Mouse (Mus musculus): Measurements from ENCODE around the gene Nudt21. TPM values are rescaled to one million over a fixed set of nuclear protein-coding genes. Genes with fewer than 3 reads are reported as not detected.

The Nudt21 gene
- polyA plus RNA-seq, 1 experiment = 112 TPM

GRCm38 (mm10) chr8:94033601-94034000 lies 3.2 kb downstream of the Nudt21 start:
- Histone ChIP-seq H3ac (ENCODE audit: control insufficient read depth, insufficient read length, low read depth) (no peak overlapping the region), H3K36me3 (ENCODE audit: control insufficient read depth, insufficient read depth) (peaks cover 40% of the 10 kb centered on the region), H3K79me2 (ENCODE audit: control insufficient read depth, insufficient read depth) (peaks cover 89% of the 10 kb centered on the region), H3K27me3 (ENCODE audit: control insufficient read depth, insufficient read depth, insufficient read length) (no peaks in the 10 kb centered on the region), H3K4me3 (ENCODE audit: insufficient read depth, poor library complexity, severe bottlenecking) (no peak overlapping the region), H3K79me3 (ENCODE audit: low read depth) (peaks cover 60% of the 10 kb centered on the region)
- TF ChIP-seq USF1 (IDR thresholded peaks at IDR 0.05; ENCODE audit: low read depth) (no peak), CEBPB (IDR thresholded peaks at IDR 0.05; ENCODE audit: low read depth) (no peak), MAX (IDR thresholded peaks at IDR 0.05) (no peak), FOSL1 (IDR thresholded peaks at IDR 0.05; ENCODE audit: insufficient read depth, low read length, poor library complexity, severe bottlenecking) (no peak), MYOD1 (IDR thresholded peaks at IDR 0.05; ENCODE audit: control insufficient read depth, insufficient read length, low read depth) (no peak), CTCF (IDR thresholded peaks at IDR 0.05; ENCODE audit: control insufficient read depth, insufficient read depth, insufficient read length) (no peak), MYOG (IDR thresholded peaks at IDR 0.05; ENCODE audit: control insufficient read depth, extremely low read depth, insufficient read length) (no peak)

- H3K79me2 ChIP-seq (ENCODE audit: control insufficient read depth, insufficient read depth) = peaks cover 54% of the 10 kb centered on the region
- H3K27me3 ChIP-seq (ENCODE audit: control insufficient read depth, insufficient read depth, insufficient read length) = no peaks in the 10 kb centered on the region
- H3ac ChIP-seq (ENCODE audit: control insufficient read depth, insufficient read length, low read depth) = no peak overlapping the region
- TF ChIP-seq FOSL1 (IDR thresholded peaks at IDR 0.05; ENCODE audit: insufficient read depth, low read length, poor library complexity, severe bottlenecking) = no peak
- no peak for TF ChIP-seq USF1 (IDR thresholded peaks at IDR 0.05; ENCODE audit: low read depth)
- TF ChIP-seq MYOG (IDR thresholded peaks at IDR 0.05; ENCODE audit: control insufficient read depth, extremely low read depth, insufficient read length) = no peak
- TF ChIP-seq MAX (IDR thresholded peaks at IDR 0.05) = no peak
- no peak for TF ChIP-seq MYOD1 (IDR thresholded peaks at IDR 0.05; ENCODE audit: control insufficient read depth, insufficient read length, low read depth)
- no peak for TF ChIP-seq CEBPB (IDR thresholded peaks at IDR 0.05; ENCODE audit: low read depth)
- TF ChIP-seq CTCF (IDR thresholded peaks at IDR 0.05; ENCODE audit: control insufficient read depth, insufficient read depth, insufficient read length) = no peak
- no peak overlapping the region for H3K4me3 ChIP-seq (ENCODE audit: insufficient read depth, poor library complexity, severe bottlenecking)
- H3K36me3 ChIP-seq (ENCODE audit: control insufficient read depth, insufficient read depth) = peaks cover 77% of the 10 kb centered on the region
- peaks cover 39% of the 10 kb centered on the region for H3K79me3 ChIP-seq (ENCODE audit: low read depth)
Measured at GRCm38 (mm10) chr8:94029701-94030100, 7.1 kb downstream of the Nudt21 start.

GRCm38 (mm10) chr8:94023916-94024315 lies 12.9 kb downstream of the Nudt21 start:
- H3K36me3 ChIP-seq (ENCODE audit: control insufficient read depth, insufficient read depth) = peaks cover 79% of the 10 kb centered on the region

GRCm38 (mm10) chr8:94013026-94013612 lies 23.7 kb downstream of the Nudt21 start:
- H3K4me3 ChIP-seq (ENCODE audit: insufficient read depth, poor library complexity, severe bottlenecking) = peak overlapping the region; percentile 74
- TF ChIP-seq CEBPB (IDR thresholded peaks at IDR 0.05; ENCODE audit: low read depth) = no peak
- TF ChIP-seq MAX (IDR thresholded peaks at IDR 0.05) = no peak
- no peak for TF ChIP-seq MYOG (IDR thresholded peaks at IDR 0.05; ENCODE audit: control insufficient read depth, extremely low read depth, insufficient read length)
- no peak for TF ChIP-seq FOSL1 (IDR thresholded peaks at IDR 0.05; ENCODE audit: insufficient read depth, low read length, poor library complexity, severe bottlenecking)
- no peaks in the 10 kb centered on the region for H3K27me3 ChIP-seq (ENCODE audit: control insufficient read depth, insufficient read depth, insufficient read length)
- H3K36me3 ChIP-seq (ENCODE audit: control insufficient read depth, insufficient read depth) = no peaks in the 10 kb centered on the region
- H3ac ChIP-seq (ENCODE audit: control insufficient read depth, insufficient read length, low read depth) = peak overlapping the region; percentile 90
- H3K79me3 ChIP-seq (ENCODE audit: low read depth) = peaks cover 35% of the 10 kb centered on the region
- peaks cover 38% of the 10 kb centered on the region for H3K79me2 ChIP-seq (ENCODE audit: control insufficient read depth, insufficient read depth)

More at GRCm38 (mm10) chr8:94023916-94024315, 12.9 kb downstream of the Nudt21 start:
- H3K79me2 ChIP-seq (ENCODE audit: control insufficient read depth, insufficient read depth) = no peaks in the 10 kb centered on the region
- TF ChIP-seq MAX (IDR thresholded peaks at IDR 0.05) (no peak), FOSL1 (IDR thresholded peaks at IDR 0.05; ENCODE audit: insufficient read depth, low read length, poor library complexity, severe bottlenecking) (no peak), MYOD1 (IDR thresholded peaks at IDR 0.05; ENCODE audit: control insufficient read depth, insufficient read length, low read depth) (no peak), CEBPB (IDR thresholded peaks at IDR 0.05; ENCODE audit: low read depth) (no peak), CTCF (IDR thresholded peaks at IDR 0.05; ENCODE audit: control insufficient read depth, insufficient read depth, insufficient read length) (no peak), USF1 (IDR thresholded peaks at IDR 0.05; ENCODE audit: low read depth) (no peak), MYOG (IDR thresholded peaks at IDR 0.05; ENCODE audit: control insufficient read depth, extremely low read depth, insufficient read length) (no peak)
- H3K4me3 ChIP-seq (ENCODE audit: insufficient read depth, poor library complexity, severe bottlenecking) = no peak overlapping the region
- H3K79me3 ChIP-seq (ENCODE audit: low read depth) = no peaks in the 10 kb centered on the region
- H3K27me3 ChIP-seq (ENCODE audit: control insufficient read depth, insufficient read depth, insufficient read length) = no peaks in the 10 kb centered on the region
- H3ac ChIP-seq (ENCODE audit: control insufficient read depth, insufficient read length, low read depth) = no peak overlapping the region

- no peak for TF ChIP-seq MAX (IDR thresholded peaks at IDR 0.05)
- peak; percentile 82 for TF ChIP-seq CTCF (IDR thresholded peaks at IDR 0.05; ENCODE audit: control insufficient read depth, insufficient read depth, insufficient read length)
Measured at GRCm38 (mm10) chr8:94012013-94012951, 24.5 kb downstream of the Nudt21 start, which contains the start of gene Amfr. Amfr (minus strand) TSS chr8:94012842.

More at GRCm38 (mm10) chr8:94012013-94012951, 24.5 kb downstream of the Nudt21 start, which contains the start of gene Amfr:
- peak within 1 kb of the TSS; percentile 100 for H3ac ChIP-seq (ENCODE audit: control insufficient read depth, insufficient read length, low read depth)
- no peaks in the 10 kb centered on the region for H3K36me3 ChIP-seq (ENCODE audit: control insufficient read depth, insufficient read depth)
- peaks cover 47% of the 10 kb centered on the region for H3K79me2 ChIP-seq (ENCODE audit: control insufficient read depth, insufficient read depth)
- H3K79me3 ChIP-seq (ENCODE audit: low read depth) = peaks cover 42% of the 10 kb centered on the region
- no peaks in the 10 kb centered on the region for H3K27me3 ChIP-seq (ENCODE audit: control insufficient read depth, insufficient read depth, insufficient read length)
- peak within 1 kb of the TSS; percentile 74 for H3K4me3 ChIP-seq (ENCODE audit: insufficient read depth, poor library complexity, severe bottlenecking)
